Mouse (Mus musculus): ENCODE measurements around the gene Pde4a. TPM values are rescaled to one million over a fixed set of nuclear protein-coding genes. Genes with fewer than 3 reads are reported as not detected.

Gene Pde4a
- polyA plus RNA-seq, 1 experiment: 7.4 TPM

DNA sequence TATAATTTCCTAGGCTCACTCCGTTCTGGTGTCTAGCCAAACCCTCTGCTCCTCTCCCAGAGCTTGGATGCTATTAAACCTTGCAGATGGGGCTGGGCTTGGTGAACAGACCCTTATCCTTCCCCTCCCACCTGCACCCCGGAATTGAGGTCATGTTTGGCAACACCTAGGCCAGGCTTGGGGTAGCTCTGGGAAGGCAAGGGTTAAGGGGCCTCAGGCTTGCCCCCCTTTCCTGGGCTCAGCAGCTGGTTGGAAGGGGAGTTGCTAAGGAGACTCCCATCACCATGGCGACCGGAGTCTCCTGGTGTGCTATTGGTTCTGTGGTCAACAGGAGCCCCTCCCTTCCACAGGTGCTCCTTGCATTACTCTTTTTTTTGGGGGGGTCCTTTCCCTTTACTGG lies 32.5 kb downstream of the Pde4a start:
- no peaks in the 10 kb centered on the region for H3K27me3 ChIP-seq (ENCODE audit: control insufficient read depth, insufficient read depth, insufficient read length)
- H3K36me3 ChIP-seq (ENCODE audit: control insufficient read depth, insufficient read depth): no peaks in the 10 kb centered on the region
- no peak overlapping the region for H3ac ChIP-seq (ENCODE audit: control insufficient read depth, insufficient read length, low read depth)
- H3K79me2 ChIP-seq (ENCODE audit: control insufficient read depth, insufficient read depth): no peaks in the 10 kb centered on the region
- H3K79me3 ChIP-seq (ENCODE audit: low read depth): no peaks in the 10 kb centered on the region
- no peak overlapping the region for H3K4me3 ChIP-seq (ENCODE audit: insufficient read depth, poor library complexity, severe bottlenecking)
- no peak for TF ChIP-seq MAX (IDR thresholded peaks at IDR 0.05)
- TF ChIP-seq MYOG (IDR thresholded peaks at IDR 0.05; ENCODE audit: control insufficient read depth, extremely low read depth, insufficient read length): no peak

DNA sequence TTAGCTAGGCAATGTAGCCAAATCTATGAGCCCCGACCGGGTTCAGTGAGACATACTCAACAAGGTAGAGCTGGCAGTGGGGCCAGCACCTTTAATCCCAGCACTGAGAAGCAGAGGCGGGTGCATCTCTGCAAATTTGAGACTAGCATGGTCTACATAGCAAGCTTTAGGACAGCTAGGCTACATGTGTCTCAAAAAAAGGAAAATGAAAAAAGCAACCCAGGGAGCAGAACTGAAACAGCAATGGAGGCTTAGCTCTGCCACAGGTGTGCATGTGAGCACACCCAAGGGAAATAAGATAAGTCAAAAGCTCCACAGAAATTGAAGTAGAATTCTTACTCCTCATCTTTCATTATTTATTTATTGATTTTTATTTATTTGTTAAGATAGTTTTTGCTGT lies 33.4 kb downstream of the Pde4a start:
- Histone ChIP-seq H3ac (ENCODE audit: control insufficient read depth, insufficient read length, low read depth) (no peak overlapping the region), H3K79me3 (ENCODE audit: low read depth) (no peaks in the 10 kb centered on the region), H3K27me3 (ENCODE audit: control insufficient read depth, insufficient read depth, insufficient read length) (no peaks in the 10 kb centered on the region), H3K79me2 (ENCODE audit: control insufficient read depth, insufficient read depth) (no peaks in the 10 kb centered on the region), H3K36me3 (ENCODE audit: control insufficient read depth, insufficient read depth) (no peaks in the 10 kb centered on the region), H3K4me3 (ENCODE audit: insufficient read depth, poor library complexity, severe bottlenecking) (no peak overlapping the region)
- TF ChIP-seq CTCF (IDR thresholded peaks at IDR 0.05; ENCODE audit: control insufficient read depth, insufficient read depth, insufficient read length) (no peak), FOSL1 (IDR thresholded peaks at IDR 0.05; ENCODE audit: insufficient read depth, low read length, poor library complexity, severe bottlenecking) (no peak), MYOG (IDR thresholded peaks at IDR 0.05; ENCODE audit: control insufficient read depth, extremely low read depth, insufficient read length) (no peak), MYOD1 (IDR thresholded peaks at IDR 0.05; ENCODE audit: control insufficient read depth, insufficient read length, low read depth) (no peak), USF1 (IDR thresholded peaks at IDR 0.05; ENCODE audit: low read depth) (no peak), MAX (IDR thresholded peaks at IDR 0.05) (no peak)

- TF ChIP-seq MYOD1 (IDR thresholded peaks at IDR 0.05; ENCODE audit: control insufficient read depth, insufficient read length, low read depth): no peak
- no peak for TF ChIP-seq FOSL1 (IDR thresholded peaks at IDR 0.05; ENCODE audit: insufficient read depth, low read length, poor library complexity, severe bottlenecking)
- no peak for TF ChIP-seq USF1 (IDR thresholded peaks at IDR 0.05; ENCODE audit: low read depth)
- no peak for TF ChIP-seq MAX (IDR thresholded peaks at IDR 0.05)
- TF ChIP-seq MYOG (IDR thresholded peaks at IDR 0.05; ENCODE audit: control insufficient read depth, extremely low read depth, insufficient read length): no peak
- TF ChIP-seq CTCF (IDR thresholded peaks at IDR 0.05; ENCODE audit: control insufficient read depth, insufficient read depth, insufficient read length): no peak
- no peak for TF ChIP-seq CEBPB (IDR thresholded peaks at IDR 0.05; ENCODE audit: low read depth)
- H3K4me3 ChIP-seq (ENCODE audit: insufficient read depth, poor library complexity, severe bottlenecking): no peak overlapping the region
These were observed 38.6 kb downstream of the Pde4a start for GRCm38 (mm10) chr9:21204156-21204527.

DNA sequence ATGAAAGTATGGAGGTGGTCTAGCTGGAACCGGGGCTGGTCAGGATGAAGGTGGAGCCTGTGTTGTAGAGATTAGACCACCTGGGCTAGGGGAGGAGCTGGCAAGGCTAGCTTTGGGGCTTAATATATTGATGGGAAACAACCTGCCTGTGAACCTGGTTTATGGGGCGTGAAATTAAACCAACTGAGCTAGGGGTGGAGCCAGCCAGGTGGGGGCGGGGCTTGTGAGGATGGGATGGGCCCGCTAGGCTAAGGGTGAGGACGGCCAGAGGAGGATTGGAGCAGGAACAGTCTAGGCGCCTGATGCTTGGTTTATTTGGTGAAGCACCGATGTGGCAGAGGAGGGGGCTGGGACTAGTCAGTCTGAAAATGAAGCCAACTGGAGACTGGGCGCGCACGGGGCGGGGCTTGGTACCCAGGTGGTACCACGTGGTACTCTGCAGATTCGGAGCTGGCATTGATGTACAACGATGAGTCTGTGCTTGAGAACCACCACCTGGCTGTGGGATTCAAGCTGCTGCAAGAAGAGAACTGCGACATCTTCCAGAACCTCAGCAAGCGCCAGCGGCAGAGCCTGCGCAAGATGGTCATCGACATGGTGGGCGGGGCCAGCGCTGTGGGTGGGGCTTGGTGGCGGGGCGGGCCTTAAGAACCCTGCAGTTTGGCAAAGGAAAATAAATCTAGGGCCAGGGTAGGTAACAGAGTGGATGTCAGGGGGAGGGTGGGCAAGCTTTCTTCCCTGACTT lies 39.2 kb downstream of the Pde4a start:
- Histone ChIP-seq H3K27me3 (ENCODE audit: control insufficient read depth, insufficient read depth, insufficient read length) (no peaks in the 10 kb centered on the region), H3K79me3 (ENCODE audit: low read depth) (no peaks in the 10 kb centered on the region), H3K79me2 (ENCODE audit: control insufficient read depth, insufficient read depth) (no peaks in the 10 kb centered on the region), H3K4me3 (ENCODE audit: insufficient read depth, poor library complexity, severe bottlenecking) (no peak overlapping the region), H3K36me3 (ENCODE audit: control insufficient read depth, insufficient read depth) (no peaks in the 10 kb centered on the region), H3ac (ENCODE audit: control insufficient read depth, insufficient read length, low read depth) (no peak overlapping the region)
- TF ChIP-seq MYOG (IDR thresholded peaks at IDR 0.05; ENCODE audit: control insufficient read depth, extremely low read depth, insufficient read length) (no peak), CTCF (IDR thresholded peaks at IDR 0.05; ENCODE audit: control insufficient read depth, insufficient read depth, insufficient read length) (no peak), MAX (IDR thresholded peaks at IDR 0.05) (no peak), USF1 (IDR thresholded peaks at IDR 0.05; ENCODE audit: low read depth) (no peak), CEBPB (IDR thresholded peaks at IDR 0.05; ENCODE audit: low read depth) (no peak), FOSL1 (IDR thresholded peaks at IDR 0.05; ENCODE audit: insufficient read depth, low read length, poor library complexity, severe bottlenecking) (no peak), MYOD1 (IDR thresholded peaks at IDR 0.05; ENCODE audit: control insufficient read depth, insufficient read length, low read depth) (no peak)

More at GRCm38 (mm10) chr9:21204156-21204527, 38.6 kb downstream of the Pde4a start:
- H3ac ChIP-seq (ENCODE audit: control insufficient read depth, insufficient read length, low read depth): no peak overlapping the region
- H3K79me3 ChIP-seq (ENCODE audit: low read depth): no peaks in the 10 kb centered on the region
- H3K27me3 ChIP-seq (ENCODE audit: control insufficient read depth, insufficient read depth, insufficient read length): no peaks in the 10 kb centered on the region
- H3K79me2 ChIP-seq (ENCODE audit: control insufficient read depth, insufficient read depth): no peaks in the 10 kb centered on the region
- no peaks in the 10 kb centered on the region for H3K36me3 ChIP-seq (ENCODE audit: control insufficient read depth, insufficient read depth)

GRCm38 (mm10) chr9:21206848-21207247 lies 41.3 kb downstream of the Pde4a start:
- Histone ChIP-seq H3K4me3 (ENCODE audit: insufficient read depth, poor library complexity, severe bottlenecking) (no peak overlapping the region), H3K79me3 (ENCODE audit: low read depth) (no peaks in the 10 kb centered on the region), H3ac (ENCODE audit: control insufficient read depth, insufficient read length, low read depth) (no peak overlapping the region), H3K27me3 (ENCODE audit: control insufficient read depth, insufficient read depth, insufficient read length) (no peaks in the 10 kb centered on the region), H3K36me3 (ENCODE audit: control insufficient read depth, insufficient read depth) (no peaks in the 10 kb centered on the region), H3K79me2 (ENCODE audit: control insufficient read depth, insufficient read depth) (no peaks in the 10 kb centered on the region)
- no peak for TF ChIP-seq USF1 (IDR thresholded peaks at IDR 0.05; ENCODE audit: low read depth)
- TF ChIP-seq CEBPB (IDR thresholded peaks at IDR 0.05; ENCODE audit: low read depth): no peak
- no peak for TF ChIP-seq FOSL1 (IDR thresholded peaks at IDR 0.05; ENCODE audit: insufficient read depth, low read length, poor library complexity, severe bottlenecking)
- no peak for TF ChIP-seq MAX (IDR thresholded peaks at IDR 0.05)
- no peak for TF ChIP-seq CTCF (IDR thresholded peaks at IDR 0.05; ENCODE audit: control insufficient read depth, insufficient read depth, insufficient read length)
- no peak for TF ChIP-seq MYOG (IDR thresholded peaks at IDR 0.05; ENCODE audit: control insufficient read depth, extremely low read depth, insufficient read length)
- no peak for TF ChIP-seq MYOD1 (IDR thresholded peaks at IDR 0.05; ENCODE audit: control insufficient read depth, insufficient read length, low read depth)

DNA sequence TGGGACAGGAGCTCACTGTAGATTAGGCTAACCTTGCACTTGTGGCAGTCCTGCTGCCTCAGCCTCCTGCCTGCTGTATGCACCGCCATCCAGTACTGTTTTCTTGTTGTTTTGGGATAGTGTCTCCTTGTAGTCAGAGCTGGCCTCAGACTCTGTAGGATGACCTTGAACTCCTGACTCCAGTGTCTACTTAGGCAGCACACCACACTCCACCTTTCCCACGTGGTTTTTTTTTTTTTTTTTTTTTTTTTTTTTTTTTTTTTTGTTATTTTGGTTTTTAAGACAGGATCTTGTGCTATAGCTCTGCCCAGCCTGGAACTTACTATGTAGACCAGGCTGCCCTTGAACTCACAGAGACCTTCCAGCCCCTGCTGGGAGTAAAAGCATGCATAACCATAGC lies 43.1 kb downstream of the Pde4a start:
- TF ChIP-seq CTCF (IDR thresholded peaks at IDR 0.05; ENCODE audit: control insufficient read depth, insufficient read depth, insufficient read length) (no peak), MYOG (IDR thresholded peaks at IDR 0.05; ENCODE audit: control insufficient read depth, extremely low read depth, insufficient read length) (no peak), CEBPB (IDR thresholded peaks at IDR 0.05; ENCODE audit: low read depth) (no peak), MAX (IDR thresholded peaks at IDR 0.05) (no peak), FOSL1 (IDR thresholded peaks at IDR 0.05; ENCODE audit: insufficient read depth, low read length, poor library complexity, severe bottlenecking) (no peak), USF1 (IDR thresholded peaks at IDR 0.05; ENCODE audit: low read depth) (no peak), MYOD1 (IDR thresholded peaks at IDR 0.05; ENCODE audit: control insufficient read depth, insufficient read length, low read depth) (no peak)
- H3K79me2 ChIP-seq (ENCODE audit: control insufficient read depth, insufficient read depth): no peaks in the 10 kb centered on the region
- H3K4me3 ChIP-seq (ENCODE audit: insufficient read depth, poor library complexity, severe bottlenecking): no peak overlapping the region
- no peaks in the 10 kb centered on the region for H3K36me3 ChIP-seq (ENCODE audit: control insufficient read depth, insufficient read depth)
- no peaks in the 10 kb centered on the region for H3K27me3 ChIP-seq (ENCODE audit: control insufficient read depth, insufficient read depth, insufficient read length)
- no peaks in the 10 kb centered on the region for H3K79me3 ChIP-seq (ENCODE audit: low read depth)
- H3ac ChIP-seq (ENCODE audit: control insufficient read depth, insufficient read length, low read depth): no peak overlapping the region

All from C2C12 (cell line).